Comparison of ENCODE assay signal across 31 mouse cellular contexts in genomic region chr5:89211057-89211456, GRCm38 (mm10).
"Had no signal": no experiment of that assay in that cellular context is flagged by ENCODE, and none has a peak within 500 bp of the region (broad histone marks: within the 10 kb centered on the region; RNA-seq: fewer than 3 reads in every experiment).

No protein-coding gene starts in this region.

- H3K27ac ChIP-seq: left cerebral cortex, adult 2 months; limb, embryonic 10.5 days; limb, embryonic 12.5 days; limb, embryonic 13.5 days; limb, embryonic 15.5 days; liver, embryonic 12.5 days; liver, embryonic 13.5 days; liver, embryonic 14.5 days; liver, embryonic 15.5 days; lung, embryonic 15.5 days; macrophage; midbrain, embryonic 10.5 days; midbrain, embryonic 12.5 days; midbrain, embryonic 13.5 days; midbrain, embryonic 15.5 days had no signal

- DNase-seq: left cerebral cortex, postnatal 4 days; liver; liver, embryonic 13.5 days; liver, postnatal 0 days; lung, adult 2 months; lung, embryonic 14.5 days; lung, postnatal 10 days; lung, postnatal 14 days; lung, postnatal 36 days; lung, postnatal 4 days; midbrain, embryonic 14.5 days had no signal

- H3K9me3 ChIP-seq: limb, embryonic 10.5 days; limb, embryonic 12.5 days; limb, embryonic 13.5 days; limb, embryonic 15.5 days; liver, embryonic 12.5 days; liver, embryonic 13.5 days; liver, embryonic 15.5 days; lung, embryonic 15.5 days; megakaryocyte, embryonic 14.5 days; midbrain, embryonic 10.5 days; midbrain, embryonic 12.5 days; midbrain, embryonic 13.5 days; midbrain, embryonic 15.5 days had no signal

- H3K27me3 ChIP-seq: limb, embryonic 12.5 days; limb, embryonic 13.5 days; limb, embryonic 15.5 days; liver, embryonic 12.5 days; liver, embryonic 13.5 days; liver, embryonic 15.5 days; lung, embryonic 15.5 days; megakaryocyte, embryonic 14.5 days; midbrain, embryonic 12.5 days; midbrain, embryonic 13.5 days; midbrain, embryonic 15.5 days had no signal

- H3K4me3 ChIP-seq: left cerebral cortex, adult 2 months; limb, embryonic 10.5 days; limb, embryonic 12.5 days; limb, embryonic 13.5 days; limb, embryonic 15.5 days; liver, embryonic 12.5 days; liver, embryonic 13.5 days; liver, embryonic 15.5 days; lung, embryonic 15.5 days; megakaryocyte, embryonic 14.5 days; midbrain, embryonic 10.5 days; midbrain, embryonic 12.5 days; midbrain, embryonic 13.5 days; midbrain, embryonic 15.5 days; myocyte had no signal

- H3K36me3 ChIP-seq: limb, embryonic 10.5 days; limb, embryonic 12.5 days; limb, embryonic 13.5 days; liver, embryonic 12.5 days; liver, embryonic 13.5 days; liver, embryonic 15.5 days; lung, embryonic 15.5 days; midbrain, embryonic 10.5 days; midbrain, embryonic 12.5 days; midbrain, embryonic 13.5 days; midbrain, embryonic 15.5 days had no signal

- ATAC-seq: liver, embryonic 12.5 days; liver, postnatal 0 days; lung, postnatal 0 days; midbrain, embryonic 13.5 days; midbrain, embryonic 15.5 days; midbrain, embryonic 16.5 days had no signal

- H3K9ac ChIP-seq: limb, embryonic 12.5 days; limb, embryonic 13.5 days; limb, embryonic 15.5 days; liver, embryonic 12.5 days; liver, embryonic 13.5 days; liver, embryonic 14.5 days; liver, embryonic 15.5 days; liver, postnatal 0 days; lung, embryonic 14.5 days; lung, embryonic 15.5 days; midbrain, embryonic 12.5 days; midbrain, embryonic 13.5 days; midbrain, embryonic 15.5 days had no signal

- H3K4me2 ChIP-seq: limb, embryonic 12.5 days; limb, embryonic 13.5 days; limb, embryonic 15.5 days; liver, embryonic 11.5 days; liver, embryonic 12.5 days; liver, embryonic 13.5 days; liver, embryonic 15.5 days; lung, embryonic 14.5 days; lung, embryonic 15.5 days; midbrain, embryonic 11.5 days; midbrain, embryonic 12.5 days; midbrain, embryonic 13.5 days; midbrain, embryonic 15.5 days had no signal

- H3K4me1 ChIP-seq: limb, embryonic 10.5 days; limb, embryonic 12.5 days; limb, embryonic 13.5 days; limb, embryonic 15.5 days; liver, embryonic 12.5 days; liver, embryonic 13.5 days; liver, embryonic 15.5 days; lung, embryonic 15.5 days; megakaryocyte, embryonic 14.5 days; midbrain, embryonic 10.5 days; midbrain, embryonic 12.5 days; midbrain, embryonic 13.5 days; midbrain, embryonic 15.5 days had no signal
